Mouse (Mus musculus) G1E-ER4 (cell line): ENCODE results near the gene Olfr1306. TPM values are rescaled to one million over a fixed set of nuclear protein-coding genes. Genes with fewer than 3 reads are reported as not detected.

Source experiments
- GATA1 ChIP-seq: IDR thresholded peaks from one replicate; pipeline ENCODE4 v1.8.0; 2012; ENCODE audit warnings: low read length, inconsistent platforms
- polyA plus RNA-seq: library from polyadenylated mRNA; stranded (reverse); fragments of >175 nt; gene quantifications from 2 replicates; pipeline ENCODE4 v1.2.3, GENCODE M21; 2012

Olfr1306 gene
- not detected in 2 replicates for polyA plus RNA-seq

- no peak for TF ChIP-seq GATA1
Measured at GRCm38 (mm10) chr2:111916171-111916570, at the start of gene Olfr1306. Gene Olfr1306 (minus strand): TSS chr2:111916271.

- no peak for TF ChIP-seq GATA1
Measured at GRCm38 (mm10) chr2:111964844-111965243, 48.8 kb upstream of the Olfr1306 start, which contains the start of gene Olfr1308. Gene Olfr1308 (minus strand): TSS chr2:111964944.

DNA sequence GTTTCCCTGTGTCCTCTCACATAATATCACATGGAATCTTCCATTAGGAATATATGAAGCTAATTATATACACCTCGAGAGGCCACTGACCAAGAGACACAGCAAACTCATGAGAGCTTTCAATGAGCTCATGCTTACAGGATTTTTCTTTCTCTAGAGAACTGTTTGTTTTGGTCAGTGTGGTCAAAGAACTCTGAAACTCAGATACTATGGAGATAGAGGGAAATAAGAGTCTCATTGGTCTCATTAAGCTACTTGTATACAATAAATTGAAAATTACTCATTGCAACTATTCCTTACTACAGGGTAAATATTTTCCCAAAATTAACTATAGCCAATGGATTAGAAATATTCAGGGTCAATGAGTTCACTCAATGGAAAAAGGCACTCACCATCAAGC is 33.3 kb upstream of the Olfr1306 start, which contains the start of gene Olfr1307:
Gene Olfr1307, minus strand, starts transcription at position 101 of the 400 bp plus-strand sequence.
- no peak for TF ChIP-seq GATA1

DNA sequence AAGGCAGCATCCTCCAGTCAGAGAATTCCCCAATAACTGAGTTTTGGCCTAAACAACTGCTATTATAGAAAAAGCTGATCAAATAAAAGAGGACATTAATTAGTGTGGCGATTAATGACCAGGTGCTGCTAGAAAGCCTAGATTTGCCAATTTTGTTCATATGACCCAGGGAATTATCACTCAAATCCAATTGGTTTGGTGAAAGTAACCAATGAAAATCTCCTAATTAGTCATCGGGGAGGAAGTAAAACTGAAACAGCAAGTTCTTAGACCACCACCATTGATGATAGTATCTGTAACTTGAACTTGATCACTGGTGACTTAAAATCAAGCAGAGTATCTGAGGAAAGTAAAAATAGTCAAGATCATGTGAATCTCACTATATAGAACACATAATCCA is 39.0 kb downstream of the Olfr1306 start, which contains the start of gene Olfr1305:
Gene Olfr1305, minus strand, starts transcription at position 101 of the 400 bp plus-strand sequence.
- no peak for TF ChIP-seq GATA1

Other genes starting within 250 kb of the Olfr1306 start
- gene Olfr1301, start 165.3 kb downstream of the Olfr1306 start, polyA plus RNA-seq = not detected in 2 replicates
- not detected in 2 replicates for gene Olfr1302, start 138.8 kb downstream of the Olfr1306 start, polyA plus RNA-seq
- not detected in 2 replicates for gene Olfr1303, start 95.9 kb downstream of the Olfr1306 start, polyA plus RNA-seq
- gene Olfr1305, start 39.1 kb downstream of the Olfr1306 start, polyA plus RNA-seq = not detected in 2 replicates
- gene Olfr1307, start 33.2 kb upstream of the Olfr1306 start, polyA plus RNA-seq = not detected in 2 replicates
- not detected in 2 replicates for gene Olfr1308, start 48.7 kb upstream of the Olfr1306 start, polyA plus RNA-seq
- not detected in 2 replicates for gene Olfr1309, start 74.0 kb upstream of the Olfr1306 start, polyA plus RNA-seq
- gene Olfr1310, start 96.4 kb upstream of the Olfr1306 start, polyA plus RNA-seq = not detected in 2 replicates
- gene Olfr1311, start 108.1 kb upstream of the Olfr1306 start, polyA plus RNA-seq = not detected in 2 replicates
- gene Olfr1312, start 134.0 kb upstream of the Olfr1306 start, polyA plus RNA-seq = not detected in 2 replicates
- not detected in 2 replicates for gene Olfr1313, start 161.6 kb upstream of the Olfr1306 start, polyA plus RNA-seq
- gene Olfr1314, start 180.5 kb upstream of the Olfr1306 start, polyA plus RNA-seq = not detected in 2 replicates
- gene Olfr1315-ps1, start 199.2 kb upstream of the Olfr1306 start, polyA plus RNA-seq = not detected in 2 replicates
- not detected in 2 replicates for gene Olfr1316, start 218.7 kb upstream of the Olfr1306 start, polyA plus RNA-seq
- not detected in 2 replicates for gene Olfr1317, start 224.1 kb upstream of the Olfr1306 start, polyA plus RNA-seq
- not detected in 2 replicates for gene Olfr1318, start 237.9 kb upstream of the Olfr1306 start, polyA plus RNA-seq